Mouse (Mus musculus) splenic B cell, adult 2 months (primary cell): ENCODE data around the gene Bpi.

ENCODE experiments used
- DNase-seq: peaks from one replicate; pipeline ENCODE4 v3.0.0-alpha.2; 2011; ENCODE audit warnings: low read depth, low spot score
- H3K27me3 ChIP-seq: 2 replicates; pipeline ENCODE4 v1.6.1; 2012; ENCODE audit warnings: mild to moderate bottlenecking, low read length, moderate library complexity, mixed read lengths; ENCODE audit not compliant: control insufficient read depth, poor library complexity, insufficient read depth, severe bottlenecking
- H3K36me3 ChIP-seq: 2 replicates; pipeline ENCODE4 v1.6.1; 2012; ENCODE audit warnings: mild to moderate bottlenecking, low read length, moderate library complexity, mixed read lengths; ENCODE audit not compliant: control insufficient read depth, poor library complexity, insufficient read depth, severe bottlenecking

The Bpi gene

GRCm38 (mm10) chr2:158230617-158231016, 27.3 kb upstream of the Bpi start:
- no peaks in the 10 kb centered on the region for H3K36me3 ChIP-seq
- no peak for DNase-seq

GRCm38 (mm10) chr2:158231071-158231470, 26.8 kb upstream of the Bpi start:
- no peak for DNase-seq
- no peaks in the 10 kb centered on the region for H3K27me3 ChIP-seq
- no peaks in the 10 kb centered on the region for H3K36me3 ChIP-seq

More at GRCm38 (mm10) chr2:158230617-158231016, 27.3 kb upstream of the Bpi start:
- H3K27me3 ChIP-seq, result no peaks in the 10 kb centered on the region

GRCm38 (mm10) chr2:158232414-158232813, 25.5 kb upstream of the Bpi start:
- Histone ChIP-seq H3K36me3 (no peaks in the 10 kb centered on the region), H3K27me3 (no peaks in the 10 kb centered on the region)
- DNase-seq, result no peak

GRCm38 (mm10) chr2:158233106-158233505, 24.8 kb upstream of the Bpi start:
- no peak for DNase-seq
- H3K36me3 ChIP-seq, result no peaks in the 10 kb centered on the region
- H3K27me3 ChIP-seq, result no peaks in the 10 kb centered on the region

GRCm38 (mm10) chr2:158236698-158237097, 21.2 kb upstream of the Bpi start:
- no peaks in the 10 kb centered on the region for H3K36me3 ChIP-seq
- DNase-seq, result no peak

GRCm38 (mm10) chr2:158238101-158238500, 19.8 kb upstream of the Bpi start:
- no peak for DNase-seq
- no peaks in the 10 kb centered on the region for H3K36me3 ChIP-seq
- H3K27me3 ChIP-seq, result no peaks in the 10 kb centered on the region

More at GRCm38 (mm10) chr2:158236698-158237097, 21.2 kb upstream of the Bpi start:
- no peaks in the 10 kb centered on the region for H3K27me3 ChIP-seq

- Histone ChIP-seq H3K36me3 (no peaks in the 10 kb centered on the region), H3K27me3 (no peaks in the 10 kb centered on the region)
- no peak for DNase-seq
Observed at GRCm38 (mm10) chr2:158241126-158241738, 16.7 kb upstream of the Bpi start.

GRCm38 (mm10) chr2:158242170-158242896, 15.6 kb upstream of the Bpi start:
- no peak for DNase-seq
- H3K27me3 ChIP-seq, result no peaks in the 10 kb centered on the region
- no peaks in the 10 kb centered on the region for H3K36me3 ChIP-seq

GRCm38 (mm10) chr2:158243129-158243870, 14.6 kb upstream of the Bpi start:
- no peak for DNase-seq
- no peaks in the 10 kb centered on the region for H3K36me3 ChIP-seq

GRCm38 (mm10) chr2:158245072-158245817, 12.6 kb upstream of the Bpi start:
- H3K36me3 ChIP-seq, result no peaks in the 10 kb centered on the region
- no peak for DNase-seq
- no peaks in the 10 kb centered on the region for H3K27me3 ChIP-seq

More at GRCm38 (mm10) chr2:158243129-158243870, 14.6 kb upstream of the Bpi start:
- no peaks in the 10 kb centered on the region for H3K27me3 ChIP-seq

- Histone ChIP-seq H3K36me3 (no peaks in the 10 kb centered on the region), H3K27me3 (no peaks in the 10 kb centered on the region)
- no peak for DNase-seq
Observed at GRCm38 (mm10) chr2:158247852-158248251, 10.0 kb upstream of the Bpi start.

GRCm38 (mm10) chr2:158248318-158248717, 9.6 kb upstream of the Bpi start:
- H3K36me3 ChIP-seq, result no peaks in the 10 kb centered on the region
- no peaks in the 10 kb centered on the region for H3K27me3 ChIP-seq
- DNase-seq, result no peak

- Histone ChIP-seq H3K27me3 (no peaks in the 10 kb centered on the region), H3K36me3 (no peaks in the 10 kb centered on the region)
- DNase-seq, result no peak
Observed at GRCm38 (mm10) chr2:158250558-158250957, 7.3 kb upstream of the Bpi start.

- no peak for DNase-seq
- no peaks in the 10 kb centered on the region for H3K36me3 ChIP-seq
- H3K27me3 ChIP-seq, result no peaks in the 10 kb centered on the region
Observed at GRCm38 (mm10) chr2:158253806-158254205, 4.1 kb upstream of the Bpi start.
